Comparison of ENCODE assay signal across 18 mouse cellular contexts in genomic region chr9:55361969-55362368, GRCm38 (mm10). TPM values are rescaled to one million over a fixed set of nuclear protein-coding genes. Genes with fewer than 3 reads are reported as not detected.
DNase-seq lines count a peak whose midpoint lies in the region; ATAC-seq and TF ChIP-seq lines count a peak whose summit lies in the region.
"Had no signal": no experiment of that assay in that cellular context is flagged by ENCODE, and none has a peak within 500 bp of the region (broad histone marks: within the 10 kb centered on the region; RNA-seq: fewer than 3 reads in every experiment).

No protein-coding gene starts in this region.

- no peaks in the 10 kb centered on the region for H3K9me3 ChIP-seq in stomach, embryonic 16.5 days (replicated peaks; ENCODE audit: control insufficient read depth, low read length)
- H3K9me3 ChIP-seq: embryonic facial prominence, embryonic 13.5 days; forebrain, embryonic 12.5 days; G1E; limb, embryonic 15.5 days; midbrain, embryonic 10.5 days had no signal

- no peak overlapping the region for H3K4me3 ChIP-seq in embryonic fibroblast, embryonic 13.5 days (ENCODE audit: insufficient read depth, low read length)
- no peak overlapping the region for H3K4me3 ChIP-seq in stomach, embryonic 16.5 days (replicated peaks; ENCODE audit: low read length)
- H3K4me3 ChIP-seq: embryonic facial prominence, embryonic 13.5 days; forebrain, embryonic 12.5 days; limb, embryonic 15.5 days; midbrain, embryonic 10.5 days had no signal

- 0 out of 2 replicates have a peak, but pooled peaks cover 9% of the 10 kb centered on the region for H3K4me1 ChIP-seq in embryonic fibroblast, embryonic 13.5 days (ENCODE audit: control insufficient read depth, insufficient read depth, low read length)
- H3K4me1 ChIP-seq in stomach, embryonic 16.5 days (ENCODE audit: control insufficient read depth, insufficient read depth, low read length): no peaks in the 10 kb centered on the region
- H3K4me1 ChIP-seq: embryonic facial prominence, embryonic 13.5 days; forebrain, embryonic 12.5 days; limb, embryonic 15.5 days; midbrain, embryonic 10.5 days had no signal

- H3K36me3 ChIP-seq in stomach, embryonic 16.5 days (ENCODE audit: control insufficient read depth, insufficient read depth, low read length): no peaks in the 10 kb centered on the region
- H3K36me3 ChIP-seq: embryonic facial prominence, embryonic 13.5 days; forebrain, embryonic 12.5 days; G1E; limb, embryonic 15.5 days; midbrain, embryonic 10.5 days had no signal

- no peak for TF ChIP-seq POLR2A in embryonic fibroblast, embryonic 13.5 days (IDR thresholded peaks at IDR 0.05; ENCODE audit: low read depth, low read length)

- TF ChIP-seq CTCF in embryonic fibroblast, embryonic 13.5 days (IDR thresholded peaks at IDR 0.05; ENCODE audit: borderline replicate concordance, insufficient read depth, low read length): no peak

- DNase-seq in adrenal gland, postnatal 14 days: peak; percentile 36
- DNase-seq in adrenal gland, postnatal 25 days: no peak
- DNase-seq in monocyte, adult 2 months (ENCODE audit: low read depth in 1 of 2, low spot score in 2 of 2): peak; percentile 27 to 38
- DNase-seq in gastrocnemius, adult 8-10 months (ENCODE audit: low spot score in 2 of 2): no peak
- DNase-seq in frontal cortex, postnatal 25 days (ENCODE audit: low spot score in 2 of 2): no peak
- DNase-seq: cerebellum, adult 18-20 months; heart, postnatal 14 days; kidney, postnatal 36 days; liver, postnatal 0 days; thymus, postnatal 36 days had no signal

- ATAC-seq in monocyte, adult 5-6 weeks (replicated peaks; ENCODE audit: insufficient number of reproducible peaks, low FRiP score, low TSS enrichment, poor library complexity, severe bottlenecking): no peak
- peak; percentile 47; the same call in 1 of the 2 replicates for ATAC-seq in stomach, embryonic 16.5 days (ENCODE audit: insufficient read depth, low FRiP score)
- ATAC-seq: liver, postnatal 0 days had no signal

- 53% methylated on average over 5 of the region's 5 CpGs for WGBS in stomach, embryonic 16.5 days

- no peak overlapping the region for H3K9ac ChIP-seq in stomach, embryonic 16.5 days (ENCODE audit: low read length)
- H3K9ac ChIP-seq: embryonic facial prominence, embryonic 13.5 days; forebrain, embryonic 12.5 days; limb, embryonic 15.5 days; liver, postnatal 0 days had no signal

- no peaks in the 10 kb centered on the region for H3K27me3 ChIP-seq in stomach, embryonic 16.5 days (ENCODE audit: control insufficient read depth, insufficient read depth, low read length)
- H3K27me3 ChIP-seq: embryonic facial prominence, embryonic 13.5 days; forebrain, embryonic 12.5 days; limb, embryonic 15.5 days had no signal

- peak overlapping the region; percentile 14; the same call in 1 of the 2 replicates for H3K27ac ChIP-seq in embryonic fibroblast, embryonic 13.5 days (ENCODE audit: insufficient read depth, low read length)
- H3K27ac ChIP-seq in stomach, embryonic 16.5 days (ENCODE audit: low read length): no peak overlapping the region
- H3K27ac ChIP-seq: embryonic facial prominence, embryonic 13.5 days; forebrain, embryonic 12.5 days; limb, embryonic 15.5 days; midbrain, embryonic 10.5 days had no signal

- H3K4me2 ChIP-seq in stomach, embryonic 16.5 days (ENCODE audit: low read depth, low read length): no peak overlapping the region
- H3K4me2 ChIP-seq: embryonic facial prominence, embryonic 13.5 days; forebrain, embryonic 12.5 days; limb, embryonic 15.5 days had no signal

RNA-seq across cellular contexts. Expression of gene Tmem266, which starts 35.3 kb away (rescaled TPM):
- 0.93 and 1.3 TPM in 2 replicates for total RNA-seq in adrenal gland, postnatal 14 days (2021)
- 0.58 and 1.3 TPM in 2 replicates for total RNA-seq in adrenal gland, postnatal 25 days (2021)
- not detected in 3 replicates for total RNA-seq in monocyte, adult 5-6 weeks (2017)
- not detected in 2 replicates for polyA plus RNA-seq in embryonic fibroblast, embryonic 13.5 days (2011; ENCODE audit: insufficient read length, low read depth, missing spikeins)
- polyA plus RNA-seq in stomach, embryonic 16.5 days (2015; fragmentation: Nextera tagmentation; extraction: Ambion mirVana): 1.2 TPM in 2 replicates
- 10 to 100 TPM in 1 of 4 experiments, 1 to 10 TPM in 3; 2.8 to 15.8 (median 5.1) TPM for total RNA-seq in gastrocnemius, adult 8-10 months (2022)
- polyA plus RNA-seq: liver, postnatal 0 days had no signal

RNA-seq across cellular contexts. Expression of gene Nrg4, which starts 35.3 kb away (rescaled TPM):
- 56.9 and 65.7 TPM in 2 replicates for total RNA-seq in adrenal gland, postnatal 14 days (2021)
- 27.2 and 47.6 TPM in 2 replicates for total RNA-seq in adrenal gland, postnatal 25 days (2021)
- 1.4 to 4.7 TPM in 2 of 3 replicates, not detected in the other for total RNA-seq in monocyte, adult 5-6 weeks (2017)
- not detected in 2 replicates for polyA plus RNA-seq in embryonic fibroblast, embryonic 13.5 days (2011; ENCODE audit: insufficient read length, low read depth, missing spikeins)
- polyA plus RNA-seq in stomach, embryonic 16.5 days (2015; fragmentation: Nextera tagmentation; extraction: Ambion mirVana): 1.00 and 1.1 TPM in 2 replicates
- total RNA-seq in gastrocnemius, adult 8-10 months (2022): 1 to 10 TPM; 1.4 to 5.4 (median 2.3) TPM
- polyA plus RNA-seq: G1E had no signal

Comparison
In these comparisons a context has a peak if more than half of its experiments do, and no peak if none do; other contexts are left out.
1. DNase-seq: peak in adrenal gland, postnatal 14 days (single experiment) and monocyte, adult 2 months (2 of 2); none in adrenal gland, postnatal 25 days (single experiment), gastrocnemius, adult 8-10 months (0 of 2) and frontal cortex, postnatal 25 days (0 of 2).